Mouse (Mus musculus) MEL (cell line): Measurements from ENCODE around the gene Morn3. TPM values are rescaled to one million over a fixed set of nuclear protein-coding genes. Genes with fewer than 3 reads are reported as not detected.

Source experiments
- DNase-seq: peaks from one replicate; pipeline ENCODE4 v3.0.0; 2011; ENCODE audit warnings: low read depth, low spot score
- H3K27ac ChIP-seq: 2 replicates; pipeline ENCODE4 v1.5.1; 2012; ENCODE audit warnings: low read depth, mild to moderate bottlenecking, control low read depth, low read length, moderate library complexity; ENCODE audit not compliant: control insufficient read depth
- H3K27me3 ChIP-seq, 2 experiments: fragments of 150-350 bp in 1 of 2; sonication (generic) in 1 of 2; 2 replicates each; pipeline ENCODE4 v1.6.1; 2012; ENCODE audit warnings: low read length in 2 of 2, mild to moderate bottlenecking in 2 of 2, improper control_type of control experiment in 1 of 2, moderate library complexity in 1 of 2; ENCODE audit not compliant: insufficient read depth in 2 of 2, control insufficient read depth in 1 of 2
- H3K36me3 ChIP-seq, 2 experiments: 2 replicates each; pipeline ENCODE4 v1.6.1; 2012 to 2014; ENCODE audit warnings: low read length in 2 of 2, improper control_type of control experiment in 1 of 2, inconsistent platforms in 1 of 2, mild to moderate bottlenecking in 1 of 2; ENCODE audit not compliant: insufficient read depth in 2 of 2, control insufficient read depth in 1 of 2
- H3K4me1 ChIP-seq, 2 experiments: fragments of 150-350 bp in 1 of 2; sonication (generic) in 1 of 2; 2 replicates each; pipeline ENCODE4 v1.6.1; 2012; ENCODE audit warnings: low read length in 2 of 2, improper control_type of control experiment in 1 of 2, mild to moderate bottlenecking in 1 of 2; ENCODE audit not compliant: insufficient read depth in 2 of 2, control insufficient read depth in 1 of 2
- H3K4me3 ChIP-seq, 2 experiments: fragments of 150-350 bp in 1 of 2; sonication (generic) in 1 of 2; 2 replicates each; pipeline ENCODE4 v1.5.1; 2012; ENCODE audit warnings: low read depth in 2 of 2, low read length in 2 of 2, mild to moderate bottlenecking in 2 of 2, moderate library complexity in 2 of 2, control low read depth in 1 of 2, improper control_type of control experiment in 1 of 2; ENCODE audit not compliant: control insufficient read depth in 1 of 2, insufficient read depth in 1 of 2
- H3K79me2 ChIP-seq: 2 replicates; pipeline ENCODE4 v1.6.1; 2012; ENCODE audit warnings: mild to moderate bottlenecking, low read length, moderate library complexity; ENCODE audit not compliant: control insufficient read depth, poor library complexity, insufficient read depth
- H3K9ac ChIP-seq: 2 replicates; pipeline ENCODE4 v1.6.1; 2012; ENCODE audit warnings: low read depth, mild to moderate bottlenecking, control low read depth, low read length, moderate library complexity; ENCODE audit not compliant: control insufficient read depth, poor library complexity, severe bottlenecking
- H3K9me3 ChIP-seq: fragments of 150-350 bp; sonication (generic); replicated peaks from 2 replicates; pipeline ENCODE4 v1.6.1; 2012; ENCODE audit warnings: mild to moderate bottlenecking, low read length, improper control_type of control experiment, moderate library complexity; ENCODE audit not compliant: insufficient read depth
- CHD2 ChIP-seq: IDR thresholded peaks from 2 replicates; pipeline ENCODE4 v1.6.1; 2011; ENCODE audit warnings: low read length, improper control_type of control experiment
- ELF1 ChIP-seq: IDR thresholded peaks from 2 replicates; pipeline ENCODE4 v1.6.1; 2014; ENCODE audit warnings: low read depth, mild to moderate bottlenecking, inconsistent platforms, low read length, improper control_type of control experiment, moderate library complexity
- NELFE ChIP-seq: IDR thresholded peaks from 2 replicates; pipeline ENCODE4 v1.6.1; 2011; ENCODE audit warnings: low read depth, low read length, improper control_type of control experiment
- POLR2AphosphoS5 ChIP-seq: IDR thresholded peaks from 2 replicates; pipeline ENCODE4 v1.6.1; 2012; ENCODE audit warnings: low read depth, borderline replicate concordance, mild to moderate bottlenecking, inconsistent platforms, low read length, moderate library complexity, mixed read lengths
- RAD21 ChIP-seq: IDR thresholded peaks from 2 replicates; pipeline ENCODE4 v1.6.1; 2011; ENCODE audit warnings: mild to moderate bottlenecking, low read depth, low read length, improper control_type of control experiment
- TAL1 ChIP-seq: IDR thresholded peaks from 2 replicates; pipeline ENCODE4 v1.6.1; 2012; ENCODE audit warnings: mild to moderate bottlenecking, inconsistent platforms, low read length, moderate library complexity, mixed read lengths
- TBP ChIP-seq: IDR thresholded peaks from 2 replicates; pipeline ENCODE4 v1.8.0; 2011; ENCODE audit warnings: low read depth, low read length, improper control_type of control experiment
- USF1 ChIP-seq: IDR thresholded peaks from 2 replicates; pipeline ENCODE4 v1.6.1; 2014; ENCODE audit warnings: low read depth, mild to moderate bottlenecking, inconsistent platforms, low read length, improper control_type of control experiment, moderate library complexity
- ZMIZ1 ChIP-seq: IDR thresholded peaks from 2 replicates; pipeline ENCODE4 v1.6.1; 2012; ENCODE audit warnings: low read depth, mild to moderate bottlenecking, inconsistent platforms, low read length, improper control_type of control experiment, moderate library complexity
- polyA plus RNA-seq, 2 experiments: library from polyadenylated mRNA; stranded (reverse) in 1 of 2; unstranded in 1 of 2; fragments of >175 nt in 1 of 2; fragments of >200 nt in 1 of 2; gene quantifications; 2 replicates each; pipeline versions ENCODE4 v1.2.1 to v1.2.4; 2012; ENCODE audit warnings: low replicate concordance in 2 of 2, low read depth in 1 of 2; ENCODE audit not compliant: insufficient read length in 2 of 2, insufficient read depth in 1 of 2, missing spikeins in 1 of 2
- total RNA-seq: library from RNA; depleted of rRNA; stranded (reverse); fragments of 300-350 nt; gene quantifications from 2 replicates; pipeline ENCODE4 v1.2.3, GENCODE M21; 2012

The Morn3 gene
- total and polyA plus RNA-seq, 3 experiments, result not detected

DNA sequence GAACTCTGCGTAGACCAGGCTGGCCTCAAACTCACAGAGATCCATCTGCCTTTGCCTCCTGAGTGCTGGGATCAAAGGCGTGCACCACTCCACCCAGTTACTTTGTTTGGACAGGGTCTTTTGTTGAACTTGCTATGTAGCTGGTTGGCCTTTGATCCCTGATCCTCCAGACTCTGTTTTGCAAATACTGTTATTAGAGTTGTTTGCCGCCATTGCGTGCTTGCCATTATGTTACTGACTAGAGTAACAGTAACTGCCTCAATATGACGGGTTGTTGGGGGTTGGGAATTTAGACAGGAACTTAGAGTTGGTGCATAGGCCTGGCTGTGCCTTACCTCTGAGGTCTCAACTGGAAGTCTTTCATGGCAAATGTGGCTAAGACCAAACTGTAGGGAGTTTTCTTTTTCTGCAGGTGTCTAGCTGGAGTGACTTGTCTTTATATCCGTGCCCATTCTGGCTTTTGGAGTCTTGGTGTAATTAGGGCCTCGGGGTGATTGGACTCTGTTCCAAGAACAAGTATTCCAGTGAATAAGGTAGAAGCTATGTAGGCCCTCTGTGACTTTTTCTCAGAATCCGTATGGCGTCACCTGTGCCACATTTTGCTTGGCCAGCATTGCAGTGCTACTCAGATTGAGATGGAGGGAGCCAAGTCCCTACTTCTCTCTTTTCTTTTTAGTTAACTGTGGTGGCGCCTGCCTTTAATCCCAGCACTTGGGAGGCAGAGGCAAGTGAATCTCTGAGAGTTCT lies 43.9 kb upstream of the Morn3 start:
- Histone ChIP-seq H3K27ac (no peak overlapping the region), H3K79me2 (no peaks in the 10 kb centered on the region), H3K9ac (no peak overlapping the region), H3K4me1 (peaks cover 6 to 22% of the 10 kb centered on the region in 2 experiments; a peak in 3 of 4 replicates), H3K4me3 (no peak overlapping the region)
- no peak for TF ChIP-seq RAD21
- TF ChIP-seq TBP, result peak; percentile 38; the same call in 1 of the 2 replicates
- TF ChIP-seq, all 39 proteins: peak for 1
- Histone ChIP-seq H3K36me3 (peaks cover 0 to 20% of the 10 kb centered on the region in 2 experiments; a peak in 2 of 4 replicates), H3K9me3 (no peaks in the 10 kb centered on the region), H3K27me3 (no peaks in the 10 kb centered on the region)
- peak; percentile 20 for DNase-seq

DNA sequence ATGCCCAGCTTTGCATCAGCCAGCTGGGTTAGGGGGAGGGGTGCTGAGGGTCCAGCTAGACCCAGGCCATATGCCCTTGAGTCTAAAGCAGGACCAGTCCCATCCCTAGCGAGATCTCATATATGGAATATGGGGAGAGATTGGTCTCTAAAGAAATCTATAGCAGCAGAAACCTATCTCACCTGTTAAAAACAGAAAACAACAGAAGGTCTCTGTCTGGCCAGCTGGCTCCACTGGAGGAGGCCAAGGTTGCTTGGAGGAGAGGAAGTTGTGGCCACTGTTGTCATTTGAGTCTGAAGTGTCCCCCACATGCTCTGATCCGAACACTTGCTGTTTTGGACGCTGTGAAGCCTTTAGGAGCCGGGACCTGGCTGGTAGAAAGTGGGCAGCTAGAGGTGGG lies 42.0 kb upstream of the Morn3 start:
- Histone ChIP-seq H3K27me3 (no peaks in the 10 kb centered on the region), H3K79me2 (no peaks in the 10 kb centered on the region), H3K4me1 (peaks cover 4 to 16% of the 10 kb centered on the region in 2 experiments; a peak in 3 of 4 replicates)
- no peak for TF ChIP-seq TAL1
- TF ChIP-seq ELF1, result no peak
- TF ChIP-seq USF1, result no peak
- TF ChIP-seq NELFE, result no peak
- no peak for TF ChIP-seq POLR2AphosphoS5
- no peak for TF ChIP-seq RAD21
- no peak for TF ChIP-seq ZMIZ1
- TF ChIP-seq, all 39 proteins: peak for 0
- H3K9me3 ChIP-seq, result no peaks in the 10 kb centered on the region
- no peak for DNase-seq
- H3K36me3 ChIP-seq, result peaks cover 0 to 11% of the 10 kb centered on the region in 2 experiments; a peak in 2 of 4 replicates
- H3K4me3 ChIP-seq, result no peak overlapping the region
- H3K9ac ChIP-seq, result no peak overlapping the region
- no peak overlapping the region for H3K27ac ChIP-seq

DNA sequence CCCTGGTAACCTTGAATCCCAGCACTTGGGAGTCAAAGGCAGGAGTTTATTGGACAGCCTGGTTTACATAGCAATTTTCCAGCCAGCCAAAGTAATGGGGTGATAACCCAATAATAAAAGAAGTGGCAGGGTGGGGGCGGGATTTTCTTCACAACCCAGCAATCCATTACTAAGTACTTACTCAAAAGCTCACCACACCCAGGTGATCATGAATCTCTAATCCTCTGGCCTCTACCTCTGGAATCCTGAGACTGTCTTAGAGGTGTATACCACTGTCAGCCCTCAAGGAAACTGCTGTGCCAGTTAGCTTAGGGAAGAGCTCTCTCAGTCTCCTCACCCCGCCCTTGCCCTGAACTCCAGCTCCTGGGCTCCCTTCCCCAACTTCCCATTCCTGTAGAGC lies 39.7 kb upstream of the Morn3 start:
- no peak overlapping the region for H3K27ac ChIP-seq
- no peak overlapping the region for H3K4me3 ChIP-seq
- no peaks in the 10 kb centered on the region for H3K27me3 ChIP-seq
- TF ChIP-seq RAD21 (no peak), CHD2 (no peak)
- TF ChIP-seq, all 39 proteins: peak for 0
- Histone ChIP-seq H3K4me1 (peaks cover 3 to 5% of the 10 kb centered on the region in 2 experiments; a peak in 1 of 4 replicates), H3K9ac (no peak overlapping the region), H3K36me3 (peaks cover 0 to under 1% of the 10 kb centered on the region in 2 experiments; a peak in 1 of 4 replicates), H3K9me3 (no peaks in the 10 kb centered on the region), H3K79me2 (no peaks in the 10 kb centered on the region)
- DNase-seq, result no peak
